Mouse (Mus musculus) megakaryocyte, embryonic 14.5 days (primary cell): ENCODE measurements at regions not wholly inside any gene's neighbourhood (a gene's known extent, or its start where the extent isn't known, plus 50 kb on each side); places are given as distances from the start of the nearest gene placed in this dataset.

Experiments
- FLI1 ChIP-seq: IDR thresholded peaks from 2 replicates; pipeline ENCODE4 v1.6.1; 2012; ENCODE audit warnings: low read length, inconsistent platforms, mixed read lengths
- GATA1 ChIP-seq: IDR thresholded peaks from 3 replicates; pipeline ENCODE4 v1.6.1; 2012; ENCODE audit warnings: mixed read lengths, low read length, inconsistent platforms, borderline replicate concordance

DNA sequence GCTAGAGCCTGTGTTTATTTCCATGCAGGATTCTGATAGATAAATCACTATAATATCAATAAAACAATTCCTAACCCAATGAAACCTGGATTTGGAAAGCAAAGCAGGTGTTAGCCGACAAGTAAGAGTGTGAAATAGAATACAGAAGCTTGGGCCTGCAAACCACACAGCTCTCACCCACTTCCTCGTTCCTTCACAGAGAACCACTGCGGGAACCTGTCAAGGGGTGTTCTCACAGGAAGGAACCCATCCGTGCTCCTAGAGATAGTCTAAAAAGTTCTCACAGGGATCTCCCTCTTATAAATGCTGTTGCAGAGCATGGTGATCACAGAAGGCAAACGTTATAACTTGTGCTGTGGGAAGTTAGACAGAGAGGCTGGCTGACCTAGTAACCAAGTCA is 291.7 kb upstream of the Spred2 start:
- TF ChIP-seq GATA1 (no peak), FLI1 (no peak)
